In genomic region chr7:37473311-37474084, GRCm38 (mm10) we compare ENCODE assay signal across 19 mouse cellular contexts.
DNase-seq lines count a peak whose midpoint lies in the region; ATAC-seq and TF ChIP-seq lines count a peak whose summit lies in the region.
"Had no signal": no experiment of that assay in that cellular context is flagged by ENCODE, and none has a peak within 500 bp of the region (broad histone marks: within the 10 kb centered on the region; RNA-seq: fewer than 3 reads in every experiment).

No protein-coding gene starts in this region.

- no peak overlapping the region for H3K4me3 ChIP-seq in kidney, postnatal 0 days (replicated peaks; ENCODE audit: low read depth, low read length)
- no peak overlapping the region for H3K4me3 ChIP-seq in lung, embryonic 16.5 days (ENCODE audit: low read length)
- no peak overlapping the region for H3K4me3 ChIP-seq in stomach, embryonic 16.5 days (replicated peaks; ENCODE audit: low read length)
- H3K4me3 ChIP-seq in stomach, postnatal 0 days (ENCODE audit: low read depth, low read length), result no peak overlapping the region
- H3K4me3 ChIP-seq in neural tube, embryonic 15.5 days (replicated peaks), result no peak overlapping the region
- H3K4me3 ChIP-seq: embryonic facial prominence, embryonic 13.5 days; forebrain, embryonic 12.5 days; heart, embryonic 12.5 days; hindbrain, embryonic 10.5 days had no signal

- no peaks in the 10 kb centered on the region for H3K27me3 ChIP-seq in kidney, postnatal 0 days (ENCODE audit: insufficient read depth, low read length)
- no peaks in the 10 kb centered on the region; the same call in 1 of the 2 replicates for H3K27me3 ChIP-seq in lung, embryonic 16.5 days (ENCODE audit: control insufficient read depth, insufficient read depth, low read depth, low read length)
- H3K27me3 ChIP-seq in stomach, embryonic 16.5 days (ENCODE audit: control insufficient read depth, insufficient read depth, low read length), result no peaks in the 10 kb centered on the region
- H3K27me3 ChIP-seq in stomach, postnatal 0 days (ENCODE audit: control insufficient read depth, insufficient read depth, low read length), result no peaks in the 10 kb centered on the region
- H3K27me3 ChIP-seq in neural tube, embryonic 15.5 days (replicated peaks), result no peaks in the 10 kb centered on the region
- H3K27me3 ChIP-seq: forebrain, embryonic 12.5 days; heart, embryonic 12.5 days had no signal

- peak; percentile 19 for DNase-seq in kidney, postnatal 0 days (ENCODE audit: low spot score)
- DNase-seq in kidney, postnatal 14 days, result no peak
- DNase-seq in lung, adult 18-20 months, result no peak
- no peak for DNase-seq in stomach, postnatal 0 days (ENCODE audit: low spot score)
- peak; percentile 19 to 42 for DNase-seq in lung, postnatal 4 days
- DNase-seq: adrenal gland, postnatal 10 days; cerebellum, adult 11-12 months; cerebellum, adult 9-10 months; cerebellum, postnatal 25 days; gastrocnemius, postnatal 10 days; heart, adult 18-20 months had no signal

- ATAC-seq in kidney, postnatal 0 days (replicated peaks; ENCODE audit: low FRiP score, low read depth), result no peak
- peak; percentile 87 for ATAC-seq in lung, embryonic 16.5 days (ENCODE audit: low read depth)
- ATAC-seq in stomach, embryonic 16.5 days (ENCODE audit: insufficient read depth, low FRiP score), result no peak
- no peak for ATAC-seq in stomach, postnatal 0 days (ENCODE audit: low FRiP score, low TSS enrichment)
- no peak for ATAC-seq in neural tube, embryonic 15.5 days (ENCODE audit: low FRiP score)
- ATAC-seq: forebrain, embryonic 16.5 days had no signal

- H3K36me3 ChIP-seq in kidney, postnatal 0 days (ENCODE audit: insufficient read depth, low read length), result no peaks in the 10 kb centered on the region
- no peaks in the 10 kb centered on the region for H3K36me3 ChIP-seq in lung, embryonic 16.5 days (ENCODE audit: control insufficient read depth, insufficient read depth, low read length)
- no peaks in the 10 kb centered on the region for H3K36me3 ChIP-seq in stomach, embryonic 16.5 days (ENCODE audit: control insufficient read depth, insufficient read depth, low read length)
- H3K36me3 ChIP-seq in stomach, postnatal 0 days (ENCODE audit: control insufficient read depth, insufficient read depth, low read length), result no peaks in the 10 kb centered on the region
- H3K36me3 ChIP-seq in neural tube, embryonic 15.5 days, result no peaks in the 10 kb centered on the region
- H3K36me3 ChIP-seq: embryonic facial prominence, embryonic 13.5 days; heart, embryonic 12.5 days had no signal

- H3K9ac ChIP-seq in kidney, postnatal 0 days (ENCODE audit: low read depth, low read length), result no peak overlapping the region
- no peak overlapping the region for H3K9ac ChIP-seq in lung, embryonic 16.5 days (ENCODE audit: low read length)
- H3K9ac ChIP-seq in stomach, embryonic 16.5 days (ENCODE audit: low read length), result no peak overlapping the region
- no peak overlapping the region for H3K9ac ChIP-seq in stomach, postnatal 0 days (ENCODE audit: low read length)
- no peak overlapping the region for H3K9ac ChIP-seq in neural tube, embryonic 15.5 days (replicated peaks)
- H3K9ac ChIP-seq: embryonic facial prominence, embryonic 13.5 days; forebrain, embryonic 12.5 days; heart, embryonic 12.5 days had no signal

- H3K4me2 ChIP-seq in kidney, postnatal 0 days (ENCODE audit: low read length), result no peak overlapping the region
- peak overlapping the region; percentile 7; the same call in 1 of the 2 replicates for H3K4me2 ChIP-seq in lung, embryonic 16.5 days (ENCODE audit: low read depth, low read length)
- H3K4me2 ChIP-seq in stomach, embryonic 16.5 days (ENCODE audit: low read depth, low read length), result no peak overlapping the region
- no peak overlapping the region for H3K4me2 ChIP-seq in stomach, postnatal 0 days (replicated peaks; ENCODE audit: low read depth)
- no peak overlapping the region for H3K4me2 ChIP-seq in neural tube, embryonic 15.5 days
- H3K4me2 ChIP-seq: embryonic facial prominence, embryonic 13.5 days; forebrain, embryonic 12.5 days; heart, embryonic 12.5 days had no signal

- H3K4me1 ChIP-seq in kidney, postnatal 0 days (replicated peaks; ENCODE audit: insufficient read depth, low read length), result no peaks in the 10 kb centered on the region
- peaks cover 4% of the 10 kb centered on the region; the same call in 1 of the 2 replicates for H3K4me1 ChIP-seq in lung, embryonic 16.5 days (replicated peaks; ENCODE audit: control insufficient read depth, insufficient read depth, low read length)
- H3K4me1 ChIP-seq in stomach, embryonic 16.5 days (ENCODE audit: control insufficient read depth, insufficient read depth, low read length), result no peaks in the 10 kb centered on the region
- no peaks in the 10 kb centered on the region for H3K4me1 ChIP-seq in stomach, postnatal 0 days (replicated peaks; ENCODE audit: control insufficient read depth, insufficient read depth)
- H3K4me1 ChIP-seq in neural tube, embryonic 15.5 days, result peaks cover 4% of the 10 kb centered on the region
- H3K4me1 ChIP-seq: embryonic facial prominence, embryonic 13.5 days; forebrain, embryonic 12.5 days; heart, embryonic 12.5 days had no signal

- TF ChIP-seq EP300 in stomach, postnatal 0 days (optimal IDR thresholded peaks at IDR 0.05), result no peak

- WGBS in kidney, postnatal 0 days, result 55% methylated on average over 24 of the region's 24 CpGs
- WGBS in lung, embryonic 16.5 days, result 37% methylated on average over 24 of the region's 24 CpGs
- 58% methylated on average over 24 of the region's 24 CpGs for WGBS in stomach, embryonic 16.5 days
- WGBS in stomach, postnatal 0 days, result 58% methylated on average over 24 of the region's 24 CpGs
- WGBS in neural tube, embryonic 15.5 days, result 58% methylated on average over 24 of the region's 24 CpGs

- H3K9me3 ChIP-seq in kidney, postnatal 0 days (replicated peaks; ENCODE audit: low read length), result no peaks in the 10 kb centered on the region
- no peaks in the 10 kb centered on the region for H3K9me3 ChIP-seq in lung, embryonic 16.5 days (ENCODE audit: control insufficient read depth, low read length)
- H3K9me3 ChIP-seq in stomach, embryonic 16.5 days (replicated peaks; ENCODE audit: control insufficient read depth, low read length), result no peaks in the 10 kb centered on the region
- H3K9me3 ChIP-seq in stomach, postnatal 0 days (ENCODE audit: control insufficient read depth, low read length), result no peaks in the 10 kb centered on the region
- no peaks in the 10 kb centered on the region for H3K9me3 ChIP-seq in neural tube, embryonic 15.5 days (replicated peaks)
- H3K9me3 ChIP-seq: embryonic facial prominence, embryonic 13.5 days; forebrain, embryonic 12.5 days; heart, embryonic 12.5 days; hindbrain, embryonic 10.5 days had no signal

- no peak overlapping the region for H3K27ac ChIP-seq in kidney, postnatal 0 days
- H3K27ac ChIP-seq in lung, embryonic 16.5 days (ENCODE audit: low read length), result 0 out of 2 replicates have a peak overlapping the region, but pooled peaks have one; percentile 7
- 0 out of 2 replicates have a peak overlapping the region, but pooled peaks have one; percentile 9 for H3K27ac ChIP-seq in stomach, embryonic 16.5 days (ENCODE audit: low read length)
- no peak overlapping the region for H3K27ac ChIP-seq in stomach, postnatal 0 days (replicated peaks)
- H3K27ac ChIP-seq in neural tube, embryonic 15.5 days (replicated peaks), result no peak overlapping the region
- H3K27ac ChIP-seq: embryonic facial prominence, embryonic 13.5 days; forebrain, embryonic 12.5 days; hindbrain, embryonic 10.5 days had no signal

- TF ChIP-seq CTCF in kidney, postnatal 0 days (IDR thresholded peaks at IDR 0.05; ENCODE audit: low read depth), result no peak
- TF ChIP-seq CTCF in stomach, postnatal 0 days (IDR thresholded peaks at IDR 0.05; ENCODE audit: low read depth), result no peak

Comparison
In these comparisons a context has a peak if more than half of its experiments do, and no peak if none do; other contexts are left out.
1. DNase-seq: peak in kidney, postnatal 0 days (single experiment) and lung, postnatal 4 days (2 of 2); none in kidney, postnatal 14 days (single experiment), lung, adult 18-20 months (0 of 2) and stomach, postnatal 0 days (single experiment).
2. H3K27ac ChIP-seq: peak in lung, embryonic 16.5 days (single experiment) and stomach, embryonic 16.5 days (single experiment); none in kidney, postnatal 0 days (single experiment), stomach, postnatal 0 days (single experiment) and neural tube, embryonic 15.5 days (single experiment).